In the genomic region with DNA sequence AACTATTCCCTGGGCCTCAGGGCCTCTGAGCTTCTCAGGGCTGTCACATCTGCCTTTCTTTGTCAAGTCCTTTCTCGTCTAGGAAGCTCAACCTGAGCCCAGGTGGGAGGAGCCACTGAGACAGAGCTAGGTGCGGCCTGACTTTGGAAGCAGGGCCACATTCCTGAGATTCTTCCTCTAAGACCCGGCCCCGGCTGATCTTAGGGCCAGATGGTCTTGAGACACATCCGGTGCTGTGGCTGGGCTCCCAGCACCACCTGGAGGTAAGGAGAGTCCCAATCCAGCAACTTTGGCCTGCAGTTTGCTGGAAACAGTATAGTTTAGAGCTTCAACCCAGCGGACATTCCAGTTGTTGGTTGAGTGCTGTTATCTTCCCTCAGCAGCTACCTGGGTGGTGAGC, we compare ENCODE assay signal across 8 mouse cellular contexts. TPM values are rescaled to one million over a fixed set of nuclear protein-coding genes. Genes with fewer than 3 reads are reported as not detected.
DNase-seq lines count a peak whose midpoint lies in the region; ATAC-seq lines count a peak whose summit lies in the region.

No protein-coding gene starts in this region.

- ATAC-seq in liver, embryonic 12.5 days = 0 out of 2 replicates have a peak, but pooled peaks have one; percentile 19

- H3K4me2 ChIP-seq in liver, embryonic 12.5 days = 0 out of 2 replicates have a peak overlapping the region, but pooled peaks have one; percentile 12

- DNase-seq in retina, embryonic 14.5 days (ENCODE audit: low spot score) = peak; percentile 12
- DNase-seq in retina, postnatal 1 day = no peak
- peak; percentile 9 for DNase-seq in heart, postnatal 4 days
- peak; percentile 90 for DNase-seq in yolk sac, embryonic 10.5 days (ENCODE audit: low spot score)
- no peak for DNase-seq in cerebellum, adult 9-11 months
- DNase-seq in right cerebral cortex, postnatal 36 days (ENCODE audit: low spot score in 2 of 2) = no peak
- DNase-seq in natural killer cell, adult 2 months (ENCODE audit: low spot score in 2 of 2) = no peak

- 18% methylated on average over 6 of the region's 6 CpGs for WGBS in liver, embryonic 12.5 days (ENCODE audit: insufficient replicate concordance)

- 0 out of 2 replicates have a peak, but pooled peaks cover 12% of the 10 kb centered on the region for H3K9me3 ChIP-seq in liver, embryonic 12.5 days (replicated peaks)

- no peaks in the 10 kb centered on the region for H3K27me3 ChIP-seq in liver, embryonic 12.5 days (replicated peaks)

- H3K27ac ChIP-seq in liver, embryonic 12.5 days = peak overlapping the region; percentile 58

- H3K4me3 ChIP-seq in liver, embryonic 12.5 days = no peak overlapping the region

- peaks cover 62% of the 10 kb centered on the region for H3K4me1 ChIP-seq in liver, embryonic 12.5 days

- no peaks in the 10 kb centered on the region for H3K36me3 ChIP-seq in liver, embryonic 12.5 days

- no peak overlapping the region for H3K9ac ChIP-seq in liver, embryonic 12.5 days

RNA-seq across cellular contexts. Expression of a gene that starts 1.9 kb away (rescaled TPM):
- 10 to 100 TPM; 57.5 to 59.6 TPM for total RNA-seq in heart, postnatal 4 days (2021)
- polyA plus RNA-seq in liver, embryonic 12.5 days (2016; fragmentation: Nextera tagmentation; extraction: Ambion mirVana) = 38.5 and 39.0 TPM in 2 replicates

RNA-seq across cellular contexts. Expression of a gene that starts 9.4 kb away (rescaled TPM):
- 10 to 100 TPM; 31.4 to 34.2 TPM for total RNA-seq in heart, postnatal 4 days (2021)
- polyA plus RNA-seq in liver, embryonic 12.5 days (2016; fragmentation: Nextera tagmentation; extraction: Ambion mirVana) = 47.2 and 47.3 TPM in 2 replicates

Comparison
In these comparisons a context has a peak if more than half of its experiments do, and no peak if none do; other contexts are left out.
1. DNase-seq: peak in retina, embryonic 14.5 days (single experiment), heart, postnatal 4 days (single experiment) and yolk sac, embryonic 10.5 days (single experiment); none in retina, postnatal 1 day (single experiment), cerebellum, adult 9-11 months (single experiment), right cerebral cortex, postnatal 36 days (0 of 2) and natural killer cell, adult 2 months (0 of 2).